Mouse (Mus musculus): Measurements from ENCODE around the gene E2f3. TPM values are rescaled to one million over a fixed set of nuclear protein-coding genes. Genes with fewer than 3 reads are reported as not detected.

E2f3 gene
- total and polyA plus RNA-seq, 2 experiments from 2014 or later, result 3.5 to 12.4 TPM

DNA sequence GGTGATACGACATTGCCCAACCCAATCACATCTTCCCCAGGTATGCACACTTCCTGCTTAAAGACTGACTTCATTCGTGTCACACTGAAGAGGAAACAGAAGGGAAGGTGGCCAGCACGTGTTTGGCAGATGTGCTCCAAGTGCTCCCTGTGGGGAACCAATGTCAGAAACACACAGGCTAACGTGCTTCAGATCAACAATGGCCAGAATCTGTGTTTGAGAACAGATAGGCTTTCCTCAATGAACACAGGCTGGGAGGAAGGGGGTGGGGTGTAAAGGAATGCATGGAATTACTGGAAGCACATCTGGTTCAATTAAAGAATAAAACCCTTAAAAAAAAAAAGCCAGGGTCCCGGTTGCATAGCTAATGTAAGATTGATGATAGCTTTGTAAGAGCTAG lies 15.2 kb upstream of the E2f3 start:
- ATAC-seq (no peak), DNase-seq (ENCODE audit: low spot score) (no peak)
- no peak overlapping the region for H3K27ac ChIP-seq
- no peak overlapping the region for H3K9ac ChIP-seq (replicated peaks; ENCODE audit: low read length)
- no peak overlapping the region for H3K4me3 ChIP-seq (ENCODE audit: low read length)
- WGBS, result 50% methylated on average over 5 of the region's 5 CpGs
- no peak overlapping the region for H3K4me2 ChIP-seq (ENCODE audit: low read depth, low read length)
- no peaks in the 10 kb centered on the region for H3K36me3 ChIP-seq (ENCODE audit: insufficient read depth, low read length)
- H3K9me3 ChIP-seq (ENCODE audit: low read length), result no peaks in the 10 kb centered on the region
- no peaks in the 10 kb centered on the region for H3K27me3 ChIP-seq (ENCODE audit: insufficient read depth, low read length)
- peaks cover 4% of the 10 kb centered on the region; the same call in 1 of the 2 replicates for H3K4me1 ChIP-seq (ENCODE audit: insufficient read depth, low read length)
- no peak for TF ChIP-seq CTCF (IDR thresholded peaks at IDR 0.05; ENCODE audit: low read depth)

DNA sequence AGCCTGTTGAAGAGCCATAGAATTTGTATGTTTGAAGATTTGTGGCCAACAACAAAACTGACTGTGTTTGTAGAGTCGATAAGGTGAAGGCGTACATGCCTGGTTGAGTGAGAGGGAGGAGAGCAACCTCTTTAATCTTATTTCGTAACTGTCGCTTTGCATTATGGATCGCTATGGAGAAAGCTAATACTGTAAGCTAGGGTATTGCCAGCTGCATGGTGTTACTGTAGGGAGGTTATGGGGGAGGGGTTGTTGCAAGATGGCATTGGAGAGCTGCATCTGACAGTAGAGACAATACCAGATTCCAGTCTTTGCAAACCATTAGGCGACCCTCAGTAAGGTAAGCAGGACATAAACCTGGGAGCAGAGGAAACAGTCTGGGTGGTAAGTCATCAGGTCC lies 2.1 kb upstream of the E2f3 start:
- no peak overlapping the region for H3K9ac ChIP-seq (replicated peaks; ENCODE audit: low read length)
- H3K36me3 ChIP-seq (ENCODE audit: insufficient read depth, low read length), result no peaks in the 10 kb centered on the region
- no peak for TF ChIP-seq CTCF (IDR thresholded peaks at IDR 0.05; ENCODE audit: low read depth)
- H3K27ac ChIP-seq, result no peak overlapping the region
- no peaks in the 10 kb centered on the region for H3K9me3 ChIP-seq (ENCODE audit: low read length)
- H3K4me2 ChIP-seq (ENCODE audit: low read depth, low read length), result no peak overlapping the region
- no peak for ATAC-seq
- DNase-seq (ENCODE audit: low spot score), result no peak
- no peak overlapping the region for H3K4me3 ChIP-seq (ENCODE audit: low read length)
- 84% methylated on average over 6 of the region's 6 CpGs for WGBS
- no peaks in the 10 kb centered on the region for H3K27me3 ChIP-seq (ENCODE audit: insufficient read depth, low read length)
- no peaks in the 10 kb centered on the region for H3K4me1 ChIP-seq (ENCODE audit: insufficient read depth, low read length)

DNA sequence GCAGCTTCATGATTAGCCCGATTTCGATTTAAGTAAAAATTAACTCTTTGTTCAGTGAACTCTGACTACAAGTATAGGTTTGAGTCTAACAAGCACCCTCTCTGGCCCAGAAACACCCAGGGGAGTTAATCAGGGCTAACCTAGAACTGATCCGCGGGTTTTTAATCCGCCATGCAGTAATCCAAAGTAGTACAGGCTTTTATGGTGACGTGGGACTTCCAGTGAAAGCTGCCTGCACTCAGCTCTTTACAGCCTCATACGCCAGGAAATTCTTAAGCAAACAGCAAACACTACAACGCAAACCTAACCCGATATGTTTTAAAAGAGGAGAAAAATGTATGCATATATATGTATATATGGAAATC lies 875 bp upstream of the E2f3 start:
- no peaks in the 10 kb centered on the region for H3K27me3 ChIP-seq (ENCODE audit: insufficient read depth, low read length)
- no peaks in the 10 kb centered on the region for H3K9me3 ChIP-seq (ENCODE audit: low read length)
- ATAC-seq, result no peak
- TF ChIP-seq CTCF (IDR thresholded peaks at IDR 0.05; ENCODE audit: low read depth), result no peak
- H3K9ac ChIP-seq (replicated peaks; ENCODE audit: low read length), result peak overlapping the region; percentile 33; the same call in 1 of the 2 replicates
- H3K4me1 ChIP-seq (ENCODE audit: insufficient read depth, low read length), result no peaks in the 10 kb centered on the region
- peak overlapping the region; percentile 100 for H3K4me2 ChIP-seq (ENCODE audit: low read depth, low read length)
- no peak for DNase-seq (ENCODE audit: low spot score)
- WGBS, result 15% methylated on average over 9 of the region's 9 CpGs
- no peaks in the 10 kb centered on the region for H3K36me3 ChIP-seq (ENCODE audit: insufficient read depth, low read length)
- peak overlapping the region; percentile 38 for H3K4me3 ChIP-seq (ENCODE audit: low read length)
- peak overlapping the region; percentile 41; the same call in 1 of the 2 replicates for H3K27ac ChIP-seq

DNA sequence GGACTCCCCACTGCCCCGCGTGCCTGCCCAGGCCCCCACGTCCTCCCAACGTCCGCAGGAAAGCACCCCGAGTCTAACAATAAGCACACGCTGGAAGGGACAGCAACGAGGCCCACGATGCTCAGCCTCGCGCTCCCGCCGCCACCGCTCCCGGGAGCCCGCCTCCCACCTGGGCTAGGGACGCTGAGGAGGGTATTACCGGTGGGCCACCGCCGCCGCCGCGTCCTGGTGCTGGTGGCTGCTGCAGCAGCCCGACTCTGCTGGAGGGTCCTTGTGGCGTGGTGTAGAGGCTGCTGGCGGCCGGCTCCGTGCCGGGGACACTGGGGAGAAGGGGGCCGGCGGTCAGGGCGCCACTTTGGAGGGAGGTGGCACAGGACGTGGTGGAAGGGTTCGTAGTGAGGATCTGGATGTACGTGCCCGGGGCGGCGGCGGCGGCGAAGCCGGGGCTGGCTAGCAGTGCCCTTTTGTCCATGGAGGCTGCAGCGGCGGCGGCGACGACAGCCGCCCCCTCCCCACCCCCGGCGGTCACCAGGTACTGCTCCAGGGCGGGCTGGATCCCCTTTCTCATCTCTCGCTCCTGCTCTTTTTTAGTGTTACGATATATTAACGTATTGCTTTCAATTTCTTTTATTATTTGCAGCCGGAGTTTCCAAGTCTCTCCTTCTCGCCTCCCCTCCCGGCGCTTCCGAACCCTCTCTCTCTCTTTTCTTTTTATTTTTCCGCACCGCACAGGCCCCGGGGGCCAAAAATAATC lies 585 bp downstream of the E2f3 start:
- WGBS, result under 1% methylated on average over 59 of the region's 62 CpGs
- Histone ChIP-seq H3K9me3 (ENCODE audit: low read length) (no peaks in the 10 kb centered on the region), H3K27me3 (ENCODE audit: insufficient read depth, low read length) (no peaks in the 10 kb centered on the region), H3K27ac (peak overlapping the region; percentile 94), H3K9ac (replicated peaks; ENCODE audit: low read length) (peak overlapping the region; percentile 94), H3K4me2 (ENCODE audit: low read depth, low read length) (peak overlapping the region; percentile 100), H3K36me3 (ENCODE audit: insufficient read depth, low read length) (no peaks in the 10 kb centered on the region), H3K4me3 (ENCODE audit: low read length) (peak overlapping the region; percentile 94), H3K4me1 (ENCODE audit: insufficient read depth, low read length) (no peaks in the 10 kb centered on the region)
- ATAC-seq (no peak), DNase-seq (ENCODE audit: low spot score) (peak; percentile 41)
- no peak for TF ChIP-seq CTCF (IDR thresholded peaks at IDR 0.05; ENCODE audit: low read depth)

DNA sequence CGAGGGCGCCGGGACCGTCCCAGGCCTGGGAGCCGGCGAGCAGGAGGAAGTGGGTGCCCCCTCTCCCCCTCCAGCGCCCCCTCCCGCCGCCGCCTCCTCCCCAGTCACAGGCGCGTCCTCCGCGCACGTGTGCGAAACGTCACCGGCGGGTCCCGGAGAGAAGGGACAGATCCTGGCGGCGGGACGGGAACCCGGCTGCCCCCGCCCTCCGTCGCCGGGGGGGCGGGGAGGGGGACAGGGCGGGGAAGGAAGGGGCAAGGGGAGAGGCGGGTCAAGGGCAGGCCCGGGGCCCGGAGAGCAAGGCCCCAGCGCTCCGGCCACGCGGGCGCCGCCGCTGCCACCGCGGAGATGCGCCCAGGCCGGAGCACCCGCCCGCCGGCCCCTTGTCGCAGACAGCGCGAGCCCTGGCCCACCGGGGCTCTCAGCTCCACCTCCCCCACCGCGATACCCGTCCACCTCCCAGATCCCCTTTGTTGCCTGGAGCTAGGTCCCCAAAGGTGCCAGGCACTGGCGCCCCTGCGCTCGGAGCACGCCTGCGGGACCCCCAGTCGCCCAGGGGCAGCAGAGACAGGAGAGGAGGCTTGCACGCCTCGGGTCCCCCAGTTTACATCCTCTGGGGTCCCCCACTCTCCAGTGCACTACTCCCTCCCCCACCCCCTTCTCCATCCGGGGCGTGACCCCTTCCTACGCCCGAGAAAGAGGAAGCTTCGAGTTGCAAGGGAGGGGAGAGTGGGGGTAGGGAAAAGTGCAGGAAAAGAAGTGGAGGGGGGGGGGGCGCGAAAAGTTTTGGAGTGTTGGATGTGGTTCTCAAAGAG lies 1.4 kb downstream of the E2f3 start:
- H3K9me3 ChIP-seq (ENCODE audit: low read length), result no peaks in the 10 kb centered on the region
- ATAC-seq, result peak; percentile 21
- H3K4me3 ChIP-seq (ENCODE audit: low read length), result peak overlapping the region; percentile 94
- peak overlapping the region; percentile 94 for H3K9ac ChIP-seq (replicated peaks; ENCODE audit: low read length)
- H3K4me1 ChIP-seq (ENCODE audit: insufficient read depth, low read length), result no peaks in the 10 kb centered on the region
- no peaks in the 10 kb centered on the region for H3K36me3 ChIP-seq (ENCODE audit: insufficient read depth, low read length)
- peak; percentile 86 for DNase-seq (ENCODE audit: low spot score)
- 3% methylated on average over 30 of the region's 69 CpGs for WGBS
- no peaks in the 10 kb centered on the region for H3K27me3 ChIP-seq (ENCODE audit: insufficient read depth, low read length)
- peak overlapping the region; percentile 100 for H3K4me2 ChIP-seq (ENCODE audit: low read depth, low read length)
- no peak for TF ChIP-seq CTCF (IDR thresholded peaks at IDR 0.05; ENCODE audit: low read depth)
- H3K27ac ChIP-seq, result peak overlapping the region; percentile 94

DNA sequence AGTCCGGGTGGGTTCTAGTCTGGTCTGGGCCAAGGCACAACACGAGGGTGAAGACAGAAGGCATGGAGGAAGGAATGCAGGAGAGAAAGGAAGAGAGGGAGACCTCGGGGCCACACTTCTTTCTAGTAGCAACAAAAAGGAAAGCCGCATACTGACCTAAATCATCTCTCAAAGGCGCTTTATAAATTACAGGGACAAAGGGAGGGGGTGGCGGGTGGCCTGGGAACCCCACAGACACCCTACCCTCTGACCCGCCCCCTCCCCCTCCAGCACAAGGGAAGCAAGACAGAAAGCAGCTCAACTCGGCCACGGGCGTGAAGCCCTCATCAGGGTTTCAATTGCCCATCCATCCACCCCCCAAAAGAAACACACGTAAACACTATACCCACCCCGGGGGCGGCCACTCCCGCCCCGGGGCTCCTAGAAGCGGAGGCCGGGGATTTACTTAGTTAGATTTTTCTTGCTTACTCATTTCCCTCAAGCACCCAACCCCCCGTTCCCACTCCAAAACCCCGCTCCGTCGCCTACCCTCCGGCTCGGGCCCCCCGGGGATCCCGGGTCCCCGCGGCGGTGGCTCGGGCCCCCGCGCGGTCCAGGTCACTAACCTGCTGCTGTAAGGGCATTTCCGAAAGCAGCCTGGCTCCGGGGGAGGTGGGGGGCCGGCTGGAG lies 2.2 kb downstream of the E2f3 start:
- Histone ChIP-seq H3K9me3 (ENCODE audit: low read length) (no peaks in the 10 kb centered on the region), H3K4me3 (ENCODE audit: low read length) (peak overlapping the region; percentile 94), H3K27ac (peak overlapping the region; percentile 94), H3K27me3 (ENCODE audit: insufficient read depth, low read length) (no peaks in the 10 kb centered on the region), H3K9ac (replicated peaks; ENCODE audit: low read length) (peak overlapping the region; percentile 94), H3K4me1 (ENCODE audit: insufficient read depth, low read length) (no peaks in the 10 kb centered on the region), H3K4me2 (ENCODE audit: low read depth, low read length) (peak overlapping the region; percentile 100), H3K36me3 (ENCODE audit: insufficient read depth, low read length) (no peaks in the 10 kb centered on the region)
- under 1% methylated on average over 35 of the region's 35 CpGs for WGBS
- ATAC-seq, result no peak
- peak; percentile 37 for DNase-seq (ENCODE audit: low spot score)
- TF ChIP-seq CTCF (IDR thresholded peaks at IDR 0.05; ENCODE audit: low read depth), result no peak
